Mouse (Mus musculus) midbrain, embryonic 10.5 days (tissue): ENCODE data around the gene Bbs4. TPM values are rescaled to one million over a fixed set of nuclear protein-coding genes. Genes with fewer than 3 reads are reported as not detected.

Source experiments
- DNase-seq: peaks from one replicate; pipeline ENCODE4 v3.0.0-alpha.2; 2017; ENCODE audit warnings: low spot score
- H3K27ac ChIP-seq: fragments of 300-500 bp; sonication (generic); replicated peaks from 2 replicates; pipeline ENCODE4 v1.5.1; 2016; ENCODE audit warnings: mild to moderate bottlenecking
- H3K27me3 ChIP-seq: fragments of 300-500 bp; sonication (generic); 2 replicates; pipeline ENCODE4 v1.6.1; 2016; ENCODE audit warnings: low read depth, mild to moderate bottlenecking; ENCODE audit not compliant: poor library complexity, severe bottlenecking
- H3K36me3 ChIP-seq: fragments of 300-500 bp; sonication (generic); 2 replicates; pipeline ENCODE4 v1.6.1; 2016; ENCODE audit warnings: mild to moderate bottlenecking, moderate library complexity
- H3K4me1 ChIP-seq: fragments of 300-500 bp; sonication (generic); 2 replicates; pipeline ENCODE4 v1.6.1; 2016
- H3K4me3 ChIP-seq: fragments of 300-500 bp; sonication (generic); 2 replicates; pipeline ENCODE4 v1.5.1; 2016; ENCODE audit warnings: mild to moderate bottlenecking, moderate library complexity
- H3K9me3 ChIP-seq: fragments of 300-500 bp; sonication (generic); replicated peaks from 2 replicates; pipeline ENCODE4 v1.6.1; 2016; ENCODE audit warnings: mild to moderate bottlenecking
- WGBS: fragments of 180-500 bp; shearing (Covaris S2); methylation state at CpG from one replicate; pipeline ENCODE4 v1.1.7; 2016; 5-methylcytosine and 5-hydroxymethylcytosine counted together
- polyA plus RNA-seq: library from polyadenylated mRNA; unstranded; fragments of >200 nt; fragmentation: Nextera tagmentation; extraction: Ambion mirVana; gene quantifications from 2 replicates; pipeline ENCODE4 v1.2.1, GENCODE M21; 2016

The Bbs4 gene
- polyA plus RNA-seq, 1 experiment from 2014 or later: 22.6 TPM

GRCm38 (mm10) chr9:59290957-59291687, 62.2 kb downstream of the Bbs4 start, which contains the start of gene Adpgk:
Gene Adpgk (plus strand): TSS chr9:59291558.
- H3K9me3 ChIP-seq: no peaks in the 10 kb centered on the region
- peak within 1 kb of the TSS; percentile 95 for H3K27ac ChIP-seq
- H3K36me3 ChIP-seq: 0 out of 2 replicates have a peak, but pooled peaks cover 2% of the 10 kb centered on the region
- H3K4me3 ChIP-seq: peak within 1 kb of the TSS; percentile 98
- H3K4me1 ChIP-seq: peaks cover 37% of the 10 kb centered on the region
- 1% methylated on average over 58 of the region's 58 CpGs for WGBS
- DNase-seq: peak; percentile 99
- H3K27me3 ChIP-seq: no peaks in the 10 kb centered on the region

GRCm38 (mm10) chr9:59289529-59290115, 63.7 kb downstream of the Bbs4 start:
- no peaks in the 10 kb centered on the region for H3K36me3 ChIP-seq
- H3K27ac ChIP-seq: peak overlapping the region; percentile 65
- no peaks in the 10 kb centered on the region for H3K9me3 ChIP-seq
- H3K4me1 ChIP-seq: peaks cover 37% of the 10 kb centered on the region
- H3K27me3 ChIP-seq: no peaks in the 10 kb centered on the region
- no peak for DNase-seq
- 73% methylated on average over 6 of the region's 6 CpGs for WGBS
- no peak overlapping the region for H3K4me3 ChIP-seq

- no peaks in the 10 kb centered on the region for H3K36me3 ChIP-seq
- peak overlapping the region; percentile 65 for H3K27ac ChIP-seq
- no peaks in the 10 kb centered on the region for H3K9me3 ChIP-seq
- WGBS: 69% methylated on average over 3 of the region's 3 CpGs
- no peak overlapping the region for H3K4me3 ChIP-seq
- no peaks in the 10 kb centered on the region for H3K27me3 ChIP-seq
- peaks cover 41% of the 10 kb centered on the region for H3K4me1 ChIP-seq
- peak; percentile 36 for DNase-seq
Measured at GRCm38 (mm10) chr9:59288685-59289410, 64.5 kb downstream of the Bbs4 start.

- no peaks in the 10 kb centered on the region for H3K27me3 ChIP-seq
- peaks cover 36% of the 10 kb centered on the region for H3K4me1 ChIP-seq
- H3K36me3 ChIP-seq: no peaks in the 10 kb centered on the region
- no peak overlapping the region for H3K4me3 ChIP-seq
- no peaks in the 10 kb centered on the region for H3K9me3 ChIP-seq
- no peak overlapping the region for H3K27ac ChIP-seq
- 75% methylated on average over 5 of the region's 5 CpGs for WGBS
- no peak for DNase-seq
Measured at GRCm38 (mm10) chr9:59288058-59288457, 65.2 kb downstream of the Bbs4 start.

GRCm38 (mm10) chr9:59285614-59286013, 67.7 kb downstream of the Bbs4 start:
- Histone ChIP-seq H3K4me3 (no peak overlapping the region), H3K27ac (no peak overlapping the region), H3K36me3 (no peaks in the 10 kb centered on the region), H3K4me1 (peaks cover 29% of the 10 kb centered on the region), H3K9me3 (no peaks in the 10 kb centered on the region), H3K27me3 (no peaks in the 10 kb centered on the region)
- WGBS: 79% methylated on average over 6 of the region's 6 CpGs
- no peak for DNase-seq

- Histone ChIP-seq H3K4me1 (peaks cover 12% of the 10 kb centered on the region), H3K27ac (no peak overlapping the region), H3K4me3 (peak overlapping the region; percentile 14; the same call in 1 of the 2 replicates), H3K36me3 (no peaks in the 10 kb centered on the region), H3K9me3 (no peaks in the 10 kb centered on the region), H3K27me3 (no peaks in the 10 kb centered on the region)
- DNase-seq: no peak
- 61% methylated on average over 7 of the region's 7 CpGs for WGBS
Measured at GRCm38 (mm10) chr9:59282683-59282986, 70.7 kb downstream of the Bbs4 start.

GRCm38 (mm10) chr9:59281871-59282682, 71.2 kb downstream of the Bbs4 start:
- Histone ChIP-seq H3K4me3 (peak overlapping the region; percentile 14; the same call in 1 of the 2 replicates), H3K4me1 (peaks cover 12% of the 10 kb centered on the region), H3K36me3 (no peaks in the 10 kb centered on the region), H3K27me3 (no peaks in the 10 kb centered on the region), H3K27ac (no peak overlapping the region), H3K9me3 (no peaks in the 10 kb centered on the region)
- WGBS: 48% methylated on average over 27 of the region's 27 CpGs
- peak; percentile 81 for DNase-seq

GRCm38 (mm10) chr9:59280888-59281287, 72.4 kb downstream of the Bbs4 start:
- Histone ChIP-seq H3K9me3 (no peaks in the 10 kb centered on the region), H3K4me1 (peaks cover 12% of the 10 kb centered on the region), H3K36me3 (no peaks in the 10 kb centered on the region), H3K27me3 (no peaks in the 10 kb centered on the region), H3K4me3 (no peak overlapping the region), H3K27ac (no peak overlapping the region)
- WGBS: 92% methylated on average over 5 of the region's 5 CpGs
- DNase-seq: no peak

- Histone ChIP-seq H3K9me3 (no peaks in the 10 kb centered on the region), H3K36me3 (no peaks in the 10 kb centered on the region), H3K4me1 (peaks cover 8% of the 10 kb centered on the region), H3K4me3 (no peak overlapping the region), H3K27ac (no peak overlapping the region), H3K27me3 (no peaks in the 10 kb centered on the region)
- 92% methylated on average over 5 of the region's 5 CpGs for WGBS
- DNase-seq: no peak
Measured at GRCm38 (mm10) chr9:59278694-59279093, 74.6 kb downstream of the Bbs4 start.

- H3K4me1 ChIP-seq: peaks cover 8% of the 10 kb centered on the region
- 96% methylated on average over 2 of the region's 2 CpGs for whole genome bisulfite sequencing
Measured at GRCm38 (mm10) chr9:59278199-59278598, 75.1 kb downstream of the Bbs4 start.

GRCm38 (mm10) chr9:59274846-59275455, 78.4 kb downstream of the Bbs4 start:
- Histone ChIP-seq H3K27ac (no peak overlapping the region), H3K4me3 (no peak overlapping the region), H3K36me3 (no peaks in the 10 kb centered on the region), H3K4me1 (peaks cover 8% of the 10 kb centered on the region; the same call in 1 of the 2 replicates), H3K9me3 (no peaks in the 10 kb centered on the region), H3K27me3 (no peaks in the 10 kb centered on the region)
- 83% methylated on average over 19 of the region's 19 CpGs for WGBS
- no peak for DNase-seq

More at GRCm38 (mm10) chr9:59278199-59278598, 75.1 kb downstream of the Bbs4 start:
- H3K9me3 ChIP-seq: no peaks in the 10 kb centered on the region
- no peak overlapping the region for H3K4me3 ChIP-seq
- no peak overlapping the region for H3K27ac ChIP-seq
- no peaks in the 10 kb centered on the region for H3K36me3 ChIP-seq
- H3K27me3 ChIP-seq: no peaks in the 10 kb centered on the region
- no peak for DNase-seq

- H3K36me3 ChIP-seq: no peaks in the 10 kb centered on the region
- no peak for DNase-seq
Measured at GRCm38 (mm10) chr9:59273199-59273598, 80.1 kb downstream of the Bbs4 start.

More at GRCm38 (mm10) chr9:59273199-59273598, 80.1 kb downstream of the Bbs4 start:
- Histone ChIP-seq H3K4me1 (peaks cover 8% of the 10 kb centered on the region; the same call in 1 of the 2 replicates), H3K27me3 (no peaks in the 10 kb centered on the region), H3K4me3 (no peak overlapping the region), H3K9me3 (no peaks in the 10 kb centered on the region), H3K27ac (no peak overlapping the region)
